Mouse (Mus musculus): ENCODE data around the gene Spp1.

The Spp1 gene

DNA sequence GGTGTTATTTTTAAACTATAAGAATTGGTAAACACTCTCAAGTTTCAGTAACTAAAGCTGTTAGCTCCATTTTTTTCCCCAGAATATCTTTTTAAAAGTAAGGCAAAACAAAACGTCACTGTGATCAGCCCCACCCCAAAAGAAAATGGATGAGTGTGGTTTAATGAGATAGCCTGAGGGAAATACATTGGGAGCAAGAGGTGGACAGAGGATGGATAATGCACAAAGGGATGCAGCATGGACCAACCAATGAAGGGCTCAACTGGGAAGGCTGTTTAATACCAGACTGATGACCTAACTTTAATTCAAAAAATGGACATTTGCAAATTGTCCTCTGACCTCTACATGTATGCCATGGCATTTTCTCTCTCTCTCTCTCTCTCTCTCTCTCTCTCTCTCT, 34.9 kb upstream of the Spp1 start:
- no peaks in the 10 kb centered on the region for H3K27me3 ChIP-seq (ENCODE audit: insufficient read depth, low read length)
- H3K4me1 ChIP-seq (replicated peaks; ENCODE audit: low read depth, low read length) = peaks cover 4% of the 10 kb centered on the region; the same call in 1 of the 2 replicates
- no peaks in the 10 kb centered on the region for H3K9me3 ChIP-seq (ENCODE audit: low read length)
- no peak for TF ChIP-seq POU5F1 (IDR thresholded peaks at IDR 0.05; ENCODE audit: borderline replicate concordance, low read length)
- H3K36me3 ChIP-seq (ENCODE audit: insufficient read depth, low read length) = no peaks in the 10 kb centered on the region
- no peak overlapping the region for H3K4me3 ChIP-seq (replicated peaks; ENCODE audit: low read length)

DNA sequence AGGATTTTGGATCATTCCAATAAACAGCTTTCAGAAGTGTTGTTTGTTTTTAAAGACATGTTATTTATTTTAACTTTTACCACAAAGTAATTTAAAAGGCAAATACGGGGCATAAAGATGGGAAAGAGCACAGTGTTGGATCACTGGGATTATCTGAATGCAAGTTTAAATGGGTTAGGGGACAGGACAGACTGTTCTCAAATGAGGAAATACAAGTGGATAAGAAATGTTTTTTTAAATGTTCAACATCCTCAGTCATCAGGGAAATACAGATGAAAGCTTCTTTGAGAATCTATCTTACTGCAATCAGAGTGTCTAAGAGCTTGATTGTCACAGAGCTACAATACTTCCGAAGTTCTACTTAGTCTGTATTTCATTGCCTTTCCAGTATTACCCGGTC, 32.3 kb upstream of the Spp1 start:
- Histone ChIP-seq H3K36me3 (ENCODE audit: insufficient read depth, low read length) (no peaks in the 10 kb centered on the region), H3K4me1 (replicated peaks; ENCODE audit: low read depth, low read length) (peaks cover 8% of the 10 kb centered on the region; the same call in 1 of the 2 replicates), H3K9me3 (ENCODE audit: low read length) (no peaks in the 10 kb centered on the region), H3K27me3 (ENCODE audit: insufficient read depth, low read length) (no peaks in the 10 kb centered on the region), H3K4me3 (replicated peaks; ENCODE audit: low read length) (no peak overlapping the region)
- TF ChIP-seq NANOG (IDR thresholded peaks at IDR 0.05; ENCODE audit: borderline replicate concordance, low read length) = no peak
- TF ChIP-seq POU5F1 (IDR thresholded peaks at IDR 0.05; ENCODE audit: borderline replicate concordance, low read length) = no peak
- TF ChIP-seq CTCF (conservative IDR thresholded peaks at IDR 0.05; ENCODE audit: low read length) = no peak

- Histone ChIP-seq H3K4me1 (replicated peaks; ENCODE audit: low read depth, low read length) (peaks cover 8% of the 10 kb centered on the region; the same call in 1 of the 2 replicates), H3K9me3 (ENCODE audit: low read length) (no peaks in the 10 kb centered on the region), H3K4me3 (replicated peaks; ENCODE audit: low read length) (no peak overlapping the region), H3K27me3 (ENCODE audit: insufficient read depth, low read length) (no peaks in the 10 kb centered on the region), H3K36me3 (ENCODE audit: insufficient read depth, low read length) (no peaks in the 10 kb centered on the region)
- TF ChIP-seq NANOG (IDR thresholded peaks at IDR 0.05; ENCODE audit: borderline replicate concordance, low read length) = no peak
- no peak for TF ChIP-seq CTCF (conservative IDR thresholded peaks at IDR 0.05; ENCODE audit: low read length)
- no peak for TF ChIP-seq POU5F1 (IDR thresholded peaks at IDR 0.05; ENCODE audit: borderline replicate concordance, low read length)
Observed at GRCm38 (mm10) chr5:104403351-104403750, 31.6 kb upstream of the Spp1 start.

- no peak overlapping the region for H3K4me3 ChIP-seq (replicated peaks; ENCODE audit: low read length)
- no peak for TF ChIP-seq POU5F1 (IDR thresholded peaks at IDR 0.05; ENCODE audit: borderline replicate concordance, low read length)
- no peak for TF ChIP-seq NANOG (IDR thresholded peaks at IDR 0.05; ENCODE audit: borderline replicate concordance, low read length)
- no peak for TF ChIP-seq CTCF (conservative IDR thresholded peaks at IDR 0.05; ENCODE audit: low read length)
- H3K9me3 ChIP-seq (ENCODE audit: low read length) = no peaks in the 10 kb centered on the region
- peaks cover 8% of the 10 kb centered on the region; the same call in 1 of the 2 replicates for H3K4me1 ChIP-seq (replicated peaks; ENCODE audit: low read depth, low read length)
- H3K36me3 ChIP-seq (ENCODE audit: insufficient read depth, low read length) = no peaks in the 10 kb centered on the region
- H3K27me3 ChIP-seq (ENCODE audit: insufficient read depth, low read length) = no peaks in the 10 kb centered on the region
Observed at GRCm38 (mm10) chr5:104404551-104404950, 30.4 kb upstream of the Spp1 start.

- TF ChIP-seq POU5F1 (IDR thresholded peaks at IDR 0.05; ENCODE audit: borderline replicate concordance, low read length) = no peak
- TF ChIP-seq NANOG (IDR thresholded peaks at IDR 0.05; ENCODE audit: borderline replicate concordance, low read length) = no peak
- TF ChIP-seq CTCF (conservative IDR thresholded peaks at IDR 0.05; ENCODE audit: low read length) = no peak
- no peaks in the 10 kb centered on the region for H3K9me3 ChIP-seq (ENCODE audit: low read length)
- peaks cover 8% of the 10 kb centered on the region; the same call in 1 of the 2 replicates for H3K4me1 ChIP-seq (replicated peaks; ENCODE audit: low read depth, low read length)
- no peaks in the 10 kb centered on the region for H3K27me3 ChIP-seq (ENCODE audit: insufficient read depth, low read length)
- no peak overlapping the region for H3K4me3 ChIP-seq (replicated peaks; ENCODE audit: low read length)
- no peaks in the 10 kb centered on the region for H3K36me3 ChIP-seq (ENCODE audit: insufficient read depth, low read length)
Observed at GRCm38 (mm10) chr5:104405051-104405450, 29.9 kb upstream of the Spp1 start.

DNA sequence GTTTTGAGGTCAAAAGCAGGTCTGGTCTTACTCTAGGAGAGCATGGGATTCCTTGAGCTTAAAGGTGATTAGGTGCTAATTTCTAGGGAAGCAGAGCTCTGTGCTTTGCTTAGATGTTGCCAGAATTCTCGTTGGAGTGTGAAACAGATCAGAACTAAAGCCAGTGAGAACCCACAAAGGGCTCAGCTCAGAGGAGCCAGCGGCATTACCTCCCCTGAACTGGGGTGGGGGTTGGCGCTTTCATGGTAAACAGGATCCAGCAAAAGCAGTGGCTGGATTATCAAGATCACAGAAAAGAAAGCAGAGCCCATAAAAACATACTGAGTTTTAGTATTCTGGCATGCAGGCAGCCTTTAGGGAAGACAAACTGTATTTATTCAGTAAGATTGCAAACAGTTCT, 28.2 kb upstream of the Spp1 start:
- Histone ChIP-seq H3K4me1 (replicated peaks; ENCODE audit: low read depth, low read length) (peaks cover 8% of the 10 kb centered on the region; the same call in 1 of the 2 replicates), H3K27me3 (ENCODE audit: insufficient read depth, low read length) (no peaks in the 10 kb centered on the region), H3K9me3 (ENCODE audit: low read length) (peaks cover 5% of the 10 kb centered on the region), H3K36me3 (ENCODE audit: insufficient read depth, low read length) (no peaks in the 10 kb centered on the region), H3K4me3 (replicated peaks; ENCODE audit: low read length) (no peak overlapping the region)
- TF ChIP-seq NANOG (IDR thresholded peaks at IDR 0.05; ENCODE audit: borderline replicate concordance, low read length) = no peak
- TF ChIP-seq CTCF (conservative IDR thresholded peaks at IDR 0.05; ENCODE audit: low read length) = no peak
- TF ChIP-seq POU5F1 (IDR thresholded peaks at IDR 0.05; ENCODE audit: borderline replicate concordance, low read length) = no peak

GRCm38 (mm10) chr5:104407541-104408231, 27.2 kb upstream of the Spp1 start:
- Histone ChIP-seq H3K36me3 (ENCODE audit: insufficient read depth, low read length) (no peaks in the 10 kb centered on the region), H3K9me3 (ENCODE audit: low read length) (peaks cover 5% of the 10 kb centered on the region), H3K4me3 (replicated peaks; ENCODE audit: low read length) (no peak overlapping the region), H3K4me1 (replicated peaks; ENCODE audit: low read depth, low read length) (peaks cover 8% of the 10 kb centered on the region; the same call in 1 of the 2 replicates), H3K27me3 (ENCODE audit: insufficient read depth, low read length) (no peaks in the 10 kb centered on the region)
- TF ChIP-seq POU5F1 (IDR thresholded peaks at IDR 0.05; ENCODE audit: borderline replicate concordance, low read length) (no peak), CTCF (conservative IDR thresholded peaks at IDR 0.05; ENCODE audit: low read length) (no peak), NANOG (IDR thresholded peaks at IDR 0.05; ENCODE audit: borderline replicate concordance, low read length) (no peak)

DNA sequence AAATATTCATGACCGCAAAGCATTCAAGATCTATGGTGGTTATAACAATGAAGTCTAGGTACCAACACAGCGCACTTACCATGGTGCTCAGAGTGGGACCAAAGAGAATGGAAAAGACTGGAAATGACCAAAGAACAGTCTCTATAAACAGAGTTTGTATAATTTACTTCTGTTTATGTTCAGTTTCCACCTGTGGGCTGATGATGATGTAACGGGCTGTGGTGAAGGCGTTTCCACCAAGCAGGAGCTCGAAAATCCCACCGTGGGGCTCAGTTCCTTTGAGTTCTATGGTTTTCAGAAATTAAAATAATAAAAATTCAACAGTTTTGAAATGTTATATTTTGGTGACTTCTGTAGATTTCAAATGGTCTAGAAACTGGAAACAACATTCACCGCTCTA, 26.4 kb upstream of the Spp1 start:
- TF ChIP-seq NANOG (IDR thresholded peaks at IDR 0.05; ENCODE audit: borderline replicate concordance, low read length) (no peak), CTCF (conservative IDR thresholded peaks at IDR 0.05; ENCODE audit: low read length) (no peak), POU5F1 (IDR thresholded peaks at IDR 0.05; ENCODE audit: borderline replicate concordance, low read length) (no peak)

DNA sequence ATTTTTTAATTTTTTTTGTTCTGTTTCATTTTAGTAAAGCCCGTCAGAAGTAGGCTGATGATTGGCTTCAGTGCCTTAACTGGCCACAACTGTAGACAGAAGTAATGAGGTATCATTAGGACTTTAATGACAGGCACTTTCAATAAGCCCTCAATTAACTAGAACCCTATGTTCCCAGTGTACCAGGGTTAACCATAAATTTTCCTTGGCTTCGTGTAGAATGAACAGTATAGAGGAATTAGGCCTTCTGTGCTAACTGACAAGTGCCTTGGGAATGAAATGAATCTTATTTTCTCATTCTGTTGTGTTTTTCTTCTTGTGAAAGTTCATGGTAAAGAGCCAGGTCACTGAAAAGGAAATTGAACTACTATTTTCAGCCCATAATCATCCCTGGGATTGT, 18.9 kb upstream of the Spp1 start:
- Histone ChIP-seq H3K36me3 (ENCODE audit: insufficient read depth, low read length) (no peaks in the 10 kb centered on the region), H3K27me3 (ENCODE audit: insufficient read depth, low read length) (no peaks in the 10 kb centered on the region), H3K9me3 (ENCODE audit: low read length) (no peaks in the 10 kb centered on the region; the same call in 1 of the 2 replicates), H3K4me3 (replicated peaks; ENCODE audit: low read length) (no peak overlapping the region), H3K4me1 (replicated peaks; ENCODE audit: low read depth, low read length) (no peaks in the 10 kb centered on the region)
- TF ChIP-seq NANOG (IDR thresholded peaks at IDR 0.05; ENCODE audit: borderline replicate concordance, low read length) (no peak), CTCF (conservative IDR thresholded peaks at IDR 0.05; ENCODE audit: low read length) (no peak), POU5F1 (IDR thresholded peaks at IDR 0.05; ENCODE audit: borderline replicate concordance, low read length) (no peak)

More for the DNA sequence above, 26.4 kb upstream of the Spp1 start:
- Histone ChIP-seq H3K27me3 (ENCODE audit: insufficient read depth, low read length) (no peaks in the 10 kb centered on the region), H3K9me3 (ENCODE audit: low read length) (peaks cover 5% of the 10 kb centered on the region), H3K36me3 (ENCODE audit: insufficient read depth, low read length) (no peaks in the 10 kb centered on the region), H3K4me3 (replicated peaks; ENCODE audit: low read length) (no peak overlapping the region), H3K4me1 (replicated peaks; ENCODE audit: low read depth, low read length) (peaks cover 8% of the 10 kb centered on the region; the same call in 1 of the 2 replicates)

Measured in E14TG2a.4 (cell line).